Mouse (Mus musculus) cortical plate, adult 2 months (tissue): Measurements from ENCODE around the gene Ccl9. TPM values are rescaled to one million over a fixed set of nuclear protein-coding genes. Genes with fewer than 3 reads are reported as not detected.
"Not testable (repeated sequence)": the region's sequence is repeated elsewhere in the genome, so short reads cannot be mapped to it uniquely, and the experiment has no call there.

ENCODE experiments used
- H3K27ac ChIP-seq: fragments of 200-500 bp; 2 replicates; pipeline ENCODE4 v1.5.1; 2012; ENCODE audit warnings: low read length, control low read depth, inconsistent platforms; ENCODE audit not compliant: insufficient read depth
- H3K4me1 ChIP-seq: fragments of 200-500 bp; 2 replicates; pipeline ENCODE4 v1.6.1; 2011; ENCODE audit warnings: low read length; ENCODE audit not compliant: control insufficient read depth, insufficient read depth
- H3K4me3 ChIP-seq: fragments of 200-500 bp; 2 replicates; pipeline ENCODE4 v1.5.1; 2011; ENCODE audit warnings: mild to moderate bottlenecking, low read length, control low read depth; ENCODE audit not compliant: insufficient read depth
- CTCF ChIP-seq: fragments of 200-500 bp; IDR thresholded peaks from 2 replicates; pipeline ENCODE4 v1.5.1; 2011; ENCODE audit warnings: mild to moderate bottlenecking, control low read depth, low read length; ENCODE audit not compliant: insufficient read depth; ENCODE audit errors: extremely low read depth
- POLR2A ChIP-seq: fragments of 200-500 bp; IDR thresholded peaks from 2 replicates; pipeline ENCODE4 v1.6.1; 2011; ENCODE audit warnings: mild to moderate bottlenecking, low read length, control low read depth; ENCODE audit not compliant: insufficient read depth; ENCODE audit errors: extremely low read depth
- polyA plus RNA-seq: library from polyadenylated mRNA; depleted of rRNA; stranded (reverse); fragments of >200 nt; gene quantifications from 2 replicates; pipeline ENCODE4 v1.2.3, GENCODE M21; 2012

Gene Ccl9
- polyA plus RNA-seq, 1 experiment: 2.1 TPM

- no peak overlapping the region for H3K4me3 ChIP-seq
- H3K4me1 ChIP-seq: no peaks in the 10 kb centered on the region
- H3K27ac ChIP-seq: no peak overlapping the region
- TF ChIP-seq CTCF (no peak), POLR2A (no peak)
Measured at GRCm38 (mm10) chr11:83567311-83567710, 11.1 kb downstream of the Ccl9 start.

GRCm38 (mm10) chr11:83566617-83567016 lies 11.8 kb downstream of the Ccl9 start:
- TF ChIP-seq POLR2A: no peak
- TF ChIP-seq CTCF: no peak
- H3K4me3 ChIP-seq: no peak overlapping the region
- no peak overlapping the region for H3K27ac ChIP-seq
- H3K4me1 ChIP-seq: no peaks in the 10 kb centered on the region

- Histone ChIP-seq H3K4me1 (no peaks in the 10 kb centered on the region), H3K27ac (no peak overlapping the region), H3K4me3 (no peak overlapping the region)
- TF ChIP-seq CTCF (no peak), POLR2A (no peak)
Measured at GRCm38 (mm10) chr11:83563754-83564153, 14.7 kb downstream of the Ccl9 start.

- H3K4me1 ChIP-seq: no peaks in the 10 kb centered on the region
- no peak for TF ChIP-seq POLR2A
- no peak for TF ChIP-seq CTCF
- H3K27ac ChIP-seq: no peak overlapping the region
- no peak overlapping the region for H3K4me3 ChIP-seq
Measured at GRCm38 (mm10) chr11:83562311-83562887, 16.0 kb downstream of the Ccl9 start.

GRCm38 (mm10) chr11:83560405-83560804 lies 18.0 kb downstream of the Ccl9 start:
- TF ChIP-seq CTCF (no peak), POLR2A (no peak)
- Histone ChIP-seq H3K4me1 (no peaks in the 10 kb centered on the region), H3K4me3 (no peak overlapping the region), H3K27ac (no peak overlapping the region)

- H3K4me3 ChIP-seq: no peak overlapping the region
- TF ChIP-seq CTCF (no peak), POLR2A (no peak)
- H3K27ac ChIP-seq: no peak overlapping the region
- H3K4me1 ChIP-seq: no peaks in the 10 kb centered on the region
Measured at GRCm38 (mm10) chr11:83557074-83557473, 21.4 kb downstream of the Ccl9 start.

GRCm38 (mm10) chr11:83556085-83556781 lies 22.2 kb downstream of the Ccl9 start:
- no peak overlapping the region for H3K27ac ChIP-seq
- no peak overlapping the region for H3K4me3 ChIP-seq
- no peaks in the 10 kb centered on the region for H3K4me1 ChIP-seq
- TF ChIP-seq CTCF: peak; percentile 35; the same call in 1 of the 2 replicates
- no peak for TF ChIP-seq POLR2A

GRCm38 (mm10) chr11:83551668-83552067 lies 26.8 kb downstream of the Ccl9 start:
- Histone ChIP-seq H3K4me1 (no peaks in the 10 kb centered on the region), H3K4me3 (no peak overlapping the region), H3K27ac (no peak overlapping the region)
- no peak for TF ChIP-seq POLR2A
- TF ChIP-seq CTCF: no peak

- H3K4me3 ChIP-seq, H3K4me1 ChIP-seq, H3K27ac ChIP-seq: not testable (repeated sequence)
Measured at GRCm38 (mm10) chr11:83551037-83551436, 27.4 kb downstream of the Ccl9 start.

- TF ChIP-seq CTCF (no peak), POLR2A (no peak)
- Histone ChIP-seq H3K4me1 (no peaks in the 10 kb centered on the region), H3K4me3 (no peak overlapping the region), H3K27ac (no peak overlapping the region)
Measured at GRCm38 (mm10) chr11:83550186-83550632, 28.2 kb downstream of the Ccl9 start.

- TF ChIP-seq POLR2A (no peak), CTCF (no peak)
- no peak overlapping the region for H3K27ac ChIP-seq
- no peak overlapping the region for H3K4me3 ChIP-seq
- no peaks in the 10 kb centered on the region for H3K4me1 ChIP-seq
Measured at GRCm38 (mm10) chr11:83544214-83544613, 34.2 kb downstream of the Ccl9 start.
